Mouse (Mus musculus): ENCODE results near the gene Ccl6. TPM values are rescaled to one million over a fixed set of nuclear protein-coding genes. Genes with fewer than 3 reads are reported as not detected.

The Ccl6 gene
- 1 to 10 TPM in 1 of 2 experiments, under 1 TPM in 1; 0.82 to 2.0 TPM for total RNA-seq (2021)

GRCm38 (mm10) chr11:83592853-83593252 is at the start of gene Ccl6:
TSS of gene Ccl6 (minus strand) at chr11:83593087.
- DNase-seq = no peak

- DNase-seq = no peak
Observed at GRCm38 (mm10) chr11:83641216-83641615, 48.3 kb upstream of the Ccl6 start.

GRCm38 (mm10) chr11:83640141-83640540 is 47.3 kb upstream of the Ccl6 start:
- no peak for DNase-seq

- no peak for DNase-seq
Observed at GRCm38 (mm10) chr11:83639533-83639932, 46.6 kb upstream of the Ccl6 start.

- DNase-seq = no peak
Observed at GRCm38 (mm10) chr11:83638934-83639333, 46.0 kb upstream of the Ccl6 start.

- DNase-seq = no peak
Observed at GRCm38 (mm10) chr11:83636742-83637235, 43.9 kb upstream of the Ccl6 start.

GRCm38 (mm10) chr11:83634898-83635297 is 42.0 kb upstream of the Ccl6 start:
- DNase-seq = no peak

- no peak for DNase-seq
Observed at GRCm38 (mm10) chr11:83634425-83634824, 41.5 kb upstream of the Ccl6 start.

- DNase-seq = no peak
Observed at GRCm38 (mm10) chr11:83632744-83633143, 39.9 kb upstream of the Ccl6 start.

GRCm38 (mm10) chr11:83631065-83631464 is 38.2 kb upstream of the Ccl6 start:
- DNase-seq = no peak

GRCm38 (mm10) chr11:83630630-83631029 is 37.7 kb upstream of the Ccl6 start:
- DNase-seq = no peak

- no peak for DNase-seq
Observed at GRCm38 (mm10) chr11:83628808-83629207, 35.9 kb upstream of the Ccl6 start.

- no peak for DNase-seq
Observed at GRCm38 (mm10) chr11:83623586-83623985, 30.7 kb upstream of the Ccl6 start.

GRCm38 (mm10) chr11:83619037-83619436 is 26.1 kb upstream of the Ccl6 start:
- DNase-seq = no peak

- no peak for DNase-seq
Observed at GRCm38 (mm10) chr11:83618238-83618637, 25.4 kb upstream of the Ccl6 start.

- DNase-seq = no peak
Observed at GRCm38 (mm10) chr11:83616586-83616985, 23.7 kb upstream of the Ccl6 start.

GRCm38 (mm10) chr11:83610900-83611299 is 18.0 kb upstream of the Ccl6 start:
- no peak for DNase-seq

GRCm38 (mm10) chr11:83606396-83606795 is 13.5 kb upstream of the Ccl6 start:
- no peak for DNase-seq

GRCm38 (mm10) chr11:83605535-83605934 is 12.6 kb upstream of the Ccl6 start:
- DNase-seq = no peak

GRCm38 (mm10) chr11:83604698-83605097 is 11.8 kb upstream of the Ccl6 start:
- DNase-seq = no peak

- no peak for DNase-seq
Observed at GRCm38 (mm10) chr11:83603399-83603798, 10.5 kb upstream of the Ccl6 start.

- no peak for DNase-seq
Observed at GRCm38 (mm10) chr11:83600576-83600975, 7.7 kb upstream of the Ccl6 start.

- DNase-seq = no peak
Observed at GRCm38 (mm10) chr11:83598991-83599390, 6.1 kb upstream of the Ccl6 start.

GRCm38 (mm10) chr11:83598207-83598837 is 5.4 kb upstream of the Ccl6 start:
- no peak for DNase-seq

- DNase-seq = no peak
Observed at GRCm38 (mm10) chr11:83597796-83598195, 4.9 kb upstream of the Ccl6 start.

Data from layer of hippocampus, postnatal 36 days (tissue).